Mouse (Mus musculus): Measurements from ENCODE around the gene Rnaset2a.
"Not testable (repeated sequence)": the region's sequence is repeated elsewhere in the genome, so short reads cannot be mapped to it uniquely, and the experiment has no call there.

- TF ChIP-seq GATA1 (IDR thresholded peaks at IDR 0.05; ENCODE audit: borderline replicate concordance, low read length); CTCF (IDR thresholded peaks at IDR 0.05; ENCODE audit: low read depth, low read length); GATA2 (IDR thresholded peaks at IDR 0.05; ENCODE audit: borderline replicate concordance, low read depth, low read length): not testable (repeated sequence)
Observed at GRCm38 (mm10) chr17:8158627-8159026, 10.7 kb upstream of the Rnaset2a start.
